Mouse (Mus musculus) small intestine, adult 2 months (tissue): ENCODE results near the gene Plppr1. TPM values are rescaled to one million over a fixed set of nuclear protein-coding genes. Genes with fewer than 3 reads are reported as not detected.

ENCODE experiments used
- H3K27ac ChIP-seq: fragments of 200-500 bp; 2 replicates; pipeline ENCODE4 v1.5.1; 2012; ENCODE audit warnings: low read depth, low read length, control low read depth, inconsistent platforms; ENCODE audit not compliant: insufficient read depth
- H3K27me3 ChIP-seq: fragments of 200-500 bp; 2 replicates; pipeline ENCODE4 v1.6.1; 2012; ENCODE audit warnings: mild to moderate bottlenecking, moderate library complexity, low read length, inconsistent platforms; ENCODE audit not compliant: control insufficient read depth, insufficient read depth
- H3K36me3 ChIP-seq: fragments of 200-500 bp; 2 replicates; pipeline ENCODE4 v1.6.1; 2012; ENCODE audit warnings: mild to moderate bottlenecking, low read length, control low read depth, inconsistent platforms; ENCODE audit not compliant: control insufficient read depth, insufficient read depth
- H3K4me1 ChIP-seq: fragments of 200-500 bp; 2 replicates; pipeline ENCODE4 v1.6.1; 2012; ENCODE audit warnings: low read length, inconsistent platforms, mixed read lengths; ENCODE audit not compliant: control insufficient read depth, insufficient read depth, insufficient read length
- H3K4me3 ChIP-seq: fragments of 200-500 bp; 2 replicates; pipeline ENCODE4 v1.5.1; 2012; ENCODE audit warnings: low read depth, mild to moderate bottlenecking, control low read depth, inconsistent platforms, low read length, moderate library complexity
- CTCF ChIP-seq: fragments of 200-500 bp; IDR thresholded peaks from 2 replicates; pipeline ENCODE4 v1.5.1; 2012; ENCODE audit warnings: low read depth, mild to moderate bottlenecking, control low read depth, inconsistent platforms, low read length, moderate library complexity, mixed read lengths; ENCODE audit not compliant: insufficient replicate concordance, insufficient read length; ENCODE audit errors: extremely low read depth
- POLR2A ChIP-seq: fragments of 200-500 bp; IDR thresholded peaks from 2 replicates; pipeline ENCODE4 v1.6.1; 2012; ENCODE audit warnings: low read depth, mild to moderate bottlenecking, control low read depth, inconsistent platforms, low read length, moderate library complexity
- WGBS: fragments of 180-500 bp; shearing (Covaris S2); methylation state at CpG from one replicate; pipeline ENCODE4 v1.1.7; 2018; 5-methylcytosine and 5-hydroxymethylcytosine counted together
- polyA plus RNA-seq: library from polyadenylated mRNA; depleted of rRNA; stranded (reverse); fragments of >200 nt; gene quantifications from 2 replicates; pipeline ENCODE4 v1.2.3, GENCODE M21; 2012

The Plppr1 gene
- polyA plus RNA-seq, 1 experiment = 0.06 TPM

DNA sequence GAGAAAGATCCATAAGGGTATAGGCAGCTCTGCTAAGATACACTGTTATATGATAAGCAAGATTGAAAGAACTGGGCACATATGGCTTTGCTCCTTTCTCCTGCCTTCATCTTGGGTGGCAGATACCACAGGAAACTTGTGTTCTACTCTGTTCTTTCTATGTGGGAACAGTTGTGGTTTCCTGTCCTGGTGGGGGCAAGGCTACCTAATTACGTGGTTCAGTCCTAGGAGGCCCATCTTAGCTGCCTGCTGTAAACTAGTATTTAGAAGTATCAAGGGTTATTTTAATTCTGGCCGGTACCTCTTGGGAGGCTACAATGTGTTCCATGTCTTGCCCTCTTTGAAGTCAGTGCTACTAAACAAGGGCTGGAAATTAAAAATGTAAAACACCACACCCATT lies 186.2 kb downstream of the Plppr1 start:
- Histone ChIP-seq H3K27ac (no peak overlapping the region), H3K4me3 (no peak overlapping the region), H3K36me3 (no peaks in the 10 kb centered on the region), H3K27me3 (no peaks in the 10 kb centered on the region), H3K4me1 (no peaks in the 10 kb centered on the region)
- no peak for TF ChIP-seq POLR2A
- TF ChIP-seq CTCF = no peak
- WGBS = 76% methylated on average over 2 of the region's 2 CpGs

DNA sequence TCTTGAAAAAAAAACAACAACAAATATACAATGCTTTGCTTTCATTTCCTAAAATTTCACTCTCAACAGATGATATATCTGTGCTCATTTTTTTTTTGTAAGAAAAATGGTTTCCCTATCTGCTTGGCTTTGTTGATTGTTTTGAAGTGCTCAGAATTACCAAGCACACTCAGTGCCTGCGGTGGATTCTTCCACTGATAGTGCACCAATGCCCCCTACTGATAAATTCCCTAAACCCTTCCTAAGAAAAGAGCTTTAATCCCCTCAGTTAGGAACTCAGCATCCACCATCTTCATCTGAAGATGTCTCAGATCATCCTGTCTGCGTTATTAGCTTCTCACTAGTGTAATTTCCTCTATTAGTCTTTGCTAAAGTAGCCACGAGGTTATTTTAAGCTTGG lies 192.2 kb downstream of the Plppr1 start:
- H3K4me3 ChIP-seq = no peak overlapping the region
- H3K27me3 ChIP-seq = no peaks in the 10 kb centered on the region
- no peak overlapping the region for H3K27ac ChIP-seq
- WGBS = 34% methylated on average over 3 of the region's 3 CpGs
- no peaks in the 10 kb centered on the region for H3K4me1 ChIP-seq
- no peak for TF ChIP-seq CTCF
- no peaks in the 10 kb centered on the region for H3K36me3 ChIP-seq

DNA sequence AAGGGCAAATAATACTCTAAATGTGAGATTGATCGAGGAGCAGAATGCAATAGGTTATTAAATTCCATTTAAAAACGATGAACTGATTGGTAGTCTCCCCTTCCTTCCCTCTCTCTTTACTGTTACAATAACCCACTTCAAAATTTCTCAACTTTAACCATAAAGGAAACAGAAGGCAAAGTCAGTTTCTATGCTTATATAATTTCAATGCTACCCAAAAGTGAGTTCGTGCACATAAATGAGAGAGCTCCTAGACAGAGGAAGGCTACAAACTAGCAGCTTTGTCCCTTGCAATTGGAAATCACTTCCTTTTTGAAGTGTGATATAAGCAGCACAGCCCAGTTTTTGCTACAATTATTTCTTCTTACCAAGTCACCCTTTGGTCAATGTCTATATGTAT lies 193.1 kb downstream of the Plppr1 start:
- Histone ChIP-seq H3K36me3 (no peaks in the 10 kb centered on the region), H3K27me3 (no peaks in the 10 kb centered on the region), H3K4me3 (no peak overlapping the region), H3K27ac (no peak overlapping the region), H3K4me1 (no peaks in the 10 kb centered on the region)
- WGBS = 72% methylated on average over 3 of the region's 3 CpGs
- TF ChIP-seq POLR2A (no peak), CTCF (no peak)

DNA sequence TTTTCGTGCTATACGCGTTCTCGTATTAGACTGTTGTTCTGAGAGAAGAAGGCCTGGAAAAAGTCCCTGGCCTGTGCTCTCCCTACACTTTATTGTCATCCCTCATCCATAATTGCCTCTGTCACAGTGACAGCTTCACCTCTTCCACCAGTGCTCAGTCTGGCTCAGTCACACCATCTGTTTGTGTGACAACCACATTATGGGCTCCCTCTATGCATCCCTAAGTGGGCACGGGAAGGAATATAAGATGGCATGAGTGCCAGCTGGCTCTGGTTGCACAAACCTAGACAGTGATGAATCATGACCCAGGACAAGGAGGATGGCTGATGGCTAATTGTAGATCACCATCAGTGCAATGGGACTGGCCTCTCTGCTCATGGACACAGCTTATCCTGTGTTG lies 219.4 kb downstream of the Plppr1 start:
- no peak for TF ChIP-seq CTCF
- no peak for TF ChIP-seq POLR2A
- 92% methylated on average over 5 of the region's 5 CpGs for WGBS

DNA sequence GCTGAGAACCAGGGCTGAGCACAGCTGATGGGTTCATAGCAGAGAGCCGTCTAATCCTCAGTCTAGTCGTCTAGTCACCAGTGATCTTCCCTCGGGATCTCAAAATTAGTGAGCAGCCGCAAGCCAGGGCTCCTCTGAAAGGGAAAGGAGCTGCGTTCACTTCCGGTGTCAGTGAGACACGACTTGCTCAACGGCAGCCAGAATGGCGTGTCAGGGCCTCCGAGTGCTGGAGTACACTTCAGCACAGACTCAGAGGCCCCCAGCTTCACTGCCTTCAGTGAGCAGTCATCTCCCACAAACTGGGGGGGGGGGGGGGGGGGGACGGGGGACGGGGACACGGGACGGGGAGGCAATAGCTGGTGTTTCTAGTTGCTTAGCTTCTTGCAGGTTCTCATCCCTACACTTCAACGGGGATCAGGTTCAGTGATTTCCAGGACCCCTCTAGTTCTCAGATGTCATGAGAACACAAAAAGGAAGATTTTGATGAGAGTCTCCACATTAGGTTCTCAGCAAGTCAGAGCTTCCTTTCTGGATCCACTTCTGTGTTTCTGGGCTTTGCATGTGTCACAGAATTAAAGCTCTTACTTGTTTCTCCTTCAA lies 225.7 kb downstream of the Plppr1 start:
- Histone ChIP-seq H3K27me3 (no peaks in the 10 kb centered on the region), H3K4me3 (no peak overlapping the region), H3K4me1 (no peaks in the 10 kb centered on the region), H3K27ac (no peak overlapping the region), H3K36me3 (no peaks in the 10 kb centered on the region)
- TF ChIP-seq POLR2A = no peak
- TF ChIP-seq CTCF = no peak
- WGBS = 86% methylated on average over 15 of the region's 15 CpGs

More for the DNA sequence above, 219.4 kb downstream of the Plppr1 start:
- no peaks in the 10 kb centered on the region for H3K36me3 ChIP-seq
- H3K4me3 ChIP-seq = no peak overlapping the region
- no peak overlapping the region for H3K27ac ChIP-seq
- H3K4me1 ChIP-seq = no peaks in the 10 kb centered on the region
- H3K27me3 ChIP-seq = no peaks in the 10 kb centered on the region

DNA sequence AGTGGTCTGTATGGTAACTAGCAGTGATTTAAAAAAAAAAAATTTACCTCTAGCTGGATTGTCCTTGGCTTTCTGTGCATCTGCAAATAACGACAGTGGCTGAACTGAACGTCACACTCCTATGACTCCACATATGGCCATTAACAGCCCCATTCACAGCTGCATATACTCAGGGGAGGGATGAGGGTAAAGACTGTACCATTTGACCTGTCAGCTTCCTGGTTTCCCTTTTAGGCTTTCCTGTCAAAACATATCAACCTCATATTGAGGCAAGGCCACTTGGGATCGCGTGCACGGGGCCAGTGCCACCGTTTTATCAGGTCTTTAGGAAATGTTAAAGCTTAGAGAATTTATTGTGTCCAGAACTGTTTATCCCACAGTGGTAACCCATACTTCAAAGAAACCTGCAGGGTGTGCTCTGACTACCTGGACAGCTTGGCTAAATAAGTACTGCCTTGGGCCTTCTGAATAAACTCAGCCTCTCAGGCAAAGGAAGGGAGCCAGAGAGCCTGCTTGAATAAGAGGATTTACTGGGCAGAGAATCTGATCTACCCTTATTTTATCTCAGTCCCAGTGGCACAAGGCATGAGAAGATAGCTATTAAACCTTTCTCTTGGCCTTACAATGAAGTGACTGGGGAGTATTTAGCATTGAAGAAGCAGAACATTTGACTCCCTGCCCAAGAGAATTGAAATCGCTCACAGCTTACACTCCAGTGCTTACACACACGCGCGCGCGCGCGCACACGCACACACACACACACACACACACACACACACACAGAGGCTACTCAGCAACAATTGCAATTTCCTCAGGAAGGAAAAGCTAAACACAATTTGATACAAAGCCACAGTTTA lies 226.5 kb downstream of the Plppr1 start:
- no peaks in the 10 kb centered on the region for H3K27me3 ChIP-seq

DNA sequence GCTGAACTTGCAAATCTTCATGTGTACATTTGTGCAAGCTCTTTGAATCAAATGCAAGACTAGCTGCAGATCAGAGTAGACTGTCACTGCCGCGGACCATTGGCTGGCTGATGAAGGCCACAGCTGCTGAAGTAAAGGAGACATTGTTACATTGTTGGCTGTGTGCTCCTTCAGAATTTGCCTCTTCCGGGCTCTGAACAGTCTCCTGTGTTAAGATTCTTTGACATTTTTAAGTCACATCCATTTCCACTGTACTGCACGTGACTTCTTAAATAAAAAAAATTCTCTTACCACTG lies 227.1 kb downstream of the Plppr1 start:
- Histone ChIP-seq H3K27ac (no peak overlapping the region), H3K36me3 (no peaks in the 10 kb centered on the region), H3K4me1 (no peaks in the 10 kb centered on the region), H3K4me3 (no peak overlapping the region), H3K27me3 (no peaks in the 10 kb centered on the region)
- 74% methylated on average over 4 of the region's 4 CpGs for WGBS
- TF ChIP-seq POLR2A (no peak), CTCF (no peak)

More for the DNA sequence above, 226.5 kb downstream of the Plppr1 start:
- Histone ChIP-seq H3K36me3 (no peaks in the 10 kb centered on the region), H3K4me1 (no peaks in the 10 kb centered on the region), H3K27ac (no peak overlapping the region), H3K4me3 (no peak overlapping the region)
- WGBS = 79% methylated on average over 15 of the region's 15 CpGs
- TF ChIP-seq CTCF (no peak), POLR2A (no peak)
